Mouse (Mus musculus): Measurements from ENCODE around the gene Tfeb. TPM values are rescaled to one million over a fixed set of nuclear protein-coding genes. Genes with fewer than 3 reads are reported as not detected.
A peak's percentile ranks its signal among the peaks of the same experiment; 100 is the strongest.

The Tfeb gene
- polyA plus RNA-seq, 1 experiment from 2014 or later, result 8.6 TPM

DNA sequence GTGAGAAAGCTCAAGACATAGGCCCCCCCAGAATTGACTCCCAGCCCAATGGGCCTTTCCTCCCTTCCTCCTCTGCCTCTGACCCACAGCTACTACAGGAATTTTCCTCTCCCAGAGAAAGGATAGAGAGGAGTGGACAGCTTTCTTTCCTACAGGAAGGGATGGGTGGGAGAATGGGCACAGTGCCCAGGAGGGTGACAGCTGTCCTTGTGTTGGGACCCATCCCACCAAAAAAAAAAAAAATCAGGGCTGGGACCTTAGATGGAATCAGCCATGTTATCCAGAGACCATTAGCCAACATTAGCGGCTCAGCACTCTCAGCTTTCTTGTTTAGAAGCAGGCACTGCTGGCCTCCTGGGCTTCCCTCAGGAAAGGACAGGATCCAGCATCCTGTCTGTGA lies 30.6 kb upstream of the Tfeb start:
- DNase-seq (ENCODE audit: low spot score) (peak; percentile 35), ATAC-seq (ENCODE audit: low read depth) (no peak; the same call in 1 of the 2 replicates)
- Histone ChIP-seq H3K36me3 (ENCODE audit: control insufficient read depth, insufficient read depth, low read length) (peaks cover 26% of the 10 kb centered on the region), H3K4me2 (ENCODE audit: low read depth, low read length) (no peak overlapping the region), H3K4me3 (ENCODE audit: low read depth, low read length) (no peak overlapping the region), H3K4me1 (ENCODE audit: control insufficient read depth, insufficient read depth, low read length) (no peaks in the 10 kb centered on the region), H3K27me3 (replicated peaks; ENCODE audit: control insufficient read depth, insufficient read depth, low read length) (no peaks in the 10 kb centered on the region), H3K27ac (replicated peaks; ENCODE audit: low read depth, low read length) (no peak overlapping the region), H3K9ac (ENCODE audit: low read depth, low read length) (no peak overlapping the region), H3K9me3 (ENCODE audit: control insufficient read depth, low read length) (no peaks in the 10 kb centered on the region)
- WGBS, result 50% methylated on average over 1 of the region's 1 CpGs

DNA sequence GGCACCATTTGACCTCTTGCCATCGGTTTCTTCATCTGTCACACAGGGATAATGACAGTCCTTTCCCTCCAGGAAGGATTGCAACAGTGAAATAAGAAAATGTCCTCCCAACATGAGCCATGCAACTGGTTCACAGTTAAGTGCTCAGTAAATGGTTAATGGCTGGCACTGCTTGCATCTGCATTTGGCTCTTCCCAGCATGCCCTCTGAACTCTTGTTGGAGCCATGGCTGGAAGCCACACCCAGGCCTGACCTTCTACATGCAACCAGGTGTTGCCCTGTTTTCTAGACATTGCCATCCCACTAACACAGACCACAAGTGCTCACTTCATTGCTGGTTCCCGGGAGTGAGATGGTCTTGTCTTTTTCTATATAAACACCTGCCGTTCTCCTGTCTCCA lies 28.9 kb upstream of the Tfeb start:
- H3K36me3 ChIP-seq (ENCODE audit: control insufficient read depth, insufficient read depth, low read length), result 0 out of 2 replicates have a peak, but pooled peaks cover 9% of the 10 kb centered on the region
- ATAC-seq (ENCODE audit: low read depth), result no peak
- no peak overlapping the region for H3K4me2 ChIP-seq (ENCODE audit: low read depth, low read length)
- H3K9me3 ChIP-seq (ENCODE audit: control insufficient read depth, low read length), result no peaks in the 10 kb centered on the region
- H3K27ac ChIP-seq (replicated peaks; ENCODE audit: low read depth, low read length), result no peak overlapping the region
- H3K4me3 ChIP-seq (ENCODE audit: low read depth, low read length), result no peak overlapping the region
- no peaks in the 10 kb centered on the region for H3K27me3 ChIP-seq (replicated peaks; ENCODE audit: control insufficient read depth, insufficient read depth, low read length)
- no peak overlapping the region for H3K9ac ChIP-seq (ENCODE audit: low read depth, low read length)
- 74% methylated on average over 3 of the region's 3 CpGs for WGBS
- no peaks in the 10 kb centered on the region for H3K4me1 ChIP-seq (ENCODE audit: control insufficient read depth, insufficient read depth, low read length)
- no peak for DNase-seq (ENCODE audit: low spot score)

DNA sequence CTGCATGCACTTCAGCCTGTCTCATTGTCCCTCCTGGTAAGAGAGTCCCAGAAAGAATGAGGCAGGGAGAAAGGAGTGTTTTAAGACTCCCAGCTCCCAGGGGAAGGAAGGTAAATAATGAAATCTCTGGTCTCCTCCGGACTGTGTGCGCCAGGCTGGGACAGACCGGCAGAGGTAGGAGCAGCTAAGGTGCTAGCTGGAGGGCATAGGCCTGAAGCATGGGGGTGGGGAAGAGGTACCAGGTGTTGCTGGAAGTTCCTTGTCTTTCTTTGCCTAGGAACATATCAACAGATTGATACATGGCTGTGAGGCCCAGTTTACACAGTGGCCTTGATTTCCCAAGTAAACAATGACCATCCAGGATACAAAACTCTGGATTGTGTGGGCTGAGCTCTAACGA lies 27.9 kb upstream of the Tfeb start:
- no peak for ATAC-seq (ENCODE audit: low read depth)
- no peak overlapping the region for H3K4me2 ChIP-seq (ENCODE audit: low read depth, low read length)
- 70% methylated on average over 4 of the region's 4 CpGs for WGBS
- no peak for DNase-seq (ENCODE audit: low spot score)
- H3K4me3 ChIP-seq (ENCODE audit: low read depth, low read length), result no peak overlapping the region
- no peaks in the 10 kb centered on the region for H3K9me3 ChIP-seq (ENCODE audit: control insufficient read depth, low read length)
- no peaks in the 10 kb centered on the region for H3K27me3 ChIP-seq (replicated peaks; ENCODE audit: control insufficient read depth, insufficient read depth, low read length)
- no peak overlapping the region for H3K27ac ChIP-seq (replicated peaks; ENCODE audit: low read depth, low read length)
- no peaks in the 10 kb centered on the region for H3K4me1 ChIP-seq (ENCODE audit: control insufficient read depth, insufficient read depth, low read length)
- no peak overlapping the region for H3K9ac ChIP-seq (ENCODE audit: low read depth, low read length)
- no peaks in the 10 kb centered on the region for H3K36me3 ChIP-seq (ENCODE audit: control insufficient read depth, insufficient read depth, low read length)

DNA sequence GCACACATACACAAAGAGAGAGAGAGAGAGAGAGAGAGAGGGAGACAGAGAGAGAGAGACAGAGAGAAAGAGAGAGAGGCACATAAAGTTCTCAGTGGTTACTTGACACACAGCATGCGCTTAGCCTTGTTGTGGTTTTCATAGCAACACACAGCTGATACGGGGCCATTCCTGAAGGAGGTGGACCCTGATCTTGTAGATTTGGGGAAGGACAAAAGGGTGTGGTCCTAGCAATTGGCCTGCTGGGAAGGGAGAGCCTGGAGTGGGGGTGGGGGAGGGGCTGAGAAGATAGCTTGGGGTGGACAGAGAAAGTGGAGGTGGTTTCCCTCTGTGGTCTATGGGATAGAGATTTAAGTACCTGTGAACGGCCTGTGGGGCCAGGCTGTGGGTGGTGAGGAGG lies 26.8 kb upstream of the Tfeb start:
- ATAC-seq (ENCODE audit: low read depth), result no peak
- WGBS, result 66% methylated on average over 3 of the region's 3 CpGs
- Histone ChIP-seq H3K4me2 (ENCODE audit: low read depth, low read length) (no peak overlapping the region), H3K4me1 (ENCODE audit: control insufficient read depth, insufficient read depth, low read length) (no peaks in the 10 kb centered on the region), H3K36me3 (ENCODE audit: control insufficient read depth, insufficient read depth, low read length) (no peaks in the 10 kb centered on the region), H3K4me3 (ENCODE audit: low read depth, low read length) (no peak overlapping the region), H3K27ac (replicated peaks; ENCODE audit: low read depth, low read length) (no peak overlapping the region), H3K9me3 (ENCODE audit: control insufficient read depth, low read length) (no peaks in the 10 kb centered on the region), H3K9ac (ENCODE audit: low read depth, low read length) (no peak overlapping the region), H3K27me3 (replicated peaks; ENCODE audit: control insufficient read depth, insufficient read depth, low read length) (no peaks in the 10 kb centered on the region)
- DNase-seq (ENCODE audit: low spot score), result no peak

DNA sequence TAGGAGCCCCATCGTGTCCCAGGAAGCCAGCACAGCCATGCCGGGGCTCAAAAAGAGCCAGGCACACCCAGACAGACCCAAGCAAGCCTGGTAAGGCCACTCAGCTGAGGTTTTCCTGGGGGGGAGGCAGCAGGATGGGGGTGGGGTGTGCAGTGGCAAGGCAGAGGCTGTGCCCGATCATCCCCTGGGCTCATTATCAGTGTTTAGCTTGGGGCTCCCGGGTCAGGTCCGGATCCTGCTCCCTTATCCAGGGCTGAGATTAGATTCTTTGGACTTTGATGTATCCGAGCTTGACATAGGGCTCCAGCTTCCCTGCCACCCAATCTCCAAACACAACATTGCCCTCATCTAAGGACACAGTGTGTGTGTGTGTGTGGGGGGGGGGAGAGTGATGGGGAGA lies 24.9 kb upstream of the Tfeb start:
- Histone ChIP-seq H3K9ac (ENCODE audit: low read depth, low read length) (no peak overlapping the region), H3K4me1 (ENCODE audit: control insufficient read depth, insufficient read depth, low read length) (no peaks in the 10 kb centered on the region), H3K9me3 (ENCODE audit: control insufficient read depth, low read length) (no peaks in the 10 kb centered on the region), H3K4me3 (ENCODE audit: low read depth, low read length) (no peak overlapping the region), H3K4me2 (ENCODE audit: low read depth, low read length) (no peak overlapping the region), H3K27me3 (replicated peaks; ENCODE audit: control insufficient read depth, insufficient read depth, low read length) (no peaks in the 10 kb centered on the region), H3K27ac (replicated peaks; ENCODE audit: low read depth, low read length) (no peak overlapping the region), H3K36me3 (ENCODE audit: control insufficient read depth, insufficient read depth, low read length) (no peaks in the 10 kb centered on the region)
- DNase-seq (ENCODE audit: low spot score), result no peak
- ATAC-seq (ENCODE audit: low read depth), result no peak
- 78% methylated on average over 6 of the region's 6 CpGs for WGBS

DNA sequence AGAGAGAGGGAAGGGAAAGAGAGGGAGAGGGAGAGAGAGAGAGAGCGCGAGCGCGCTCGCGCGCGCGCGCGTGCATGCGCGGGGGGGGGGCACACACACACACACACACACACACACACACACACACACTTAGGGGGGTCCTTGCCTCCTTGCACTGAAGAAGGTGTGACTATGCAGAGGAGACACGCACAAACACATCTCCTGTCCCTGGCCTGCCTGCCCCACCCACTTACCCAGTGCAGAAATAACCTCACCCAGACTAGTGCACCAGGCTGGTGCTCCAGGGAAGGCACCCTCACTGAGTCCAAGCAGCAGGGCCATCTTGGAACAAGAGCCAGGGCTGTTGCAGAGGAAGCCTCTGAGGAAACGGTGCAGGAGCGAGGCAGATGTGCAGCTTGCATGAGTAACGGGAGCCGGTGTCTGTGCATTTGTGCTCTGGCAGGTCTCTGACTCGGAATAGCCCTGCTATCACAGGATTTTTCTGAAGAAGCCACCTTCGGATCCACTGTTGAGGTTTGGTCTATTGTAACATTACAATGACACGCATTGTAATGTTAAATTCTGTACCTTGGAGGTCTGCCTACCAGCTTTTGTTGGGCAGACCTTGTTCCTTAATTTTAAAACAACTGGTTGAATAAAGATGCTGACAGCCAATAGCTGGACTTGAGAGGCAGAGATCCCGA lies 23.8 kb upstream of the Tfeb start:
- Histone ChIP-seq H3K27me3 (replicated peaks; ENCODE audit: control insufficient read depth, insufficient read depth, low read length) (no peaks in the 10 kb centered on the region), H3K4me2 (ENCODE audit: low read depth, low read length) (no peak overlapping the region), H3K9ac (ENCODE audit: low read depth, low read length) (no peak overlapping the region), H3K36me3 (ENCODE audit: control insufficient read depth, insufficient read depth, low read length) (no peaks in the 10 kb centered on the region), H3K4me3 (ENCODE audit: low read depth, low read length) (no peak overlapping the region), H3K9me3 (ENCODE audit: control insufficient read depth, low read length) (no peaks in the 10 kb centered on the region), H3K4me1 (ENCODE audit: control insufficient read depth, insufficient read depth, low read length) (no peaks in the 10 kb centered on the region), H3K27ac (replicated peaks; ENCODE audit: low read depth, low read length) (no peak overlapping the region)
- no peak for ATAC-seq (ENCODE audit: low read depth)
- DNase-seq (ENCODE audit: low spot score), result no peak
- WGBS, result 51% methylated on average over 20 of the region's 22 CpGs

DNA sequence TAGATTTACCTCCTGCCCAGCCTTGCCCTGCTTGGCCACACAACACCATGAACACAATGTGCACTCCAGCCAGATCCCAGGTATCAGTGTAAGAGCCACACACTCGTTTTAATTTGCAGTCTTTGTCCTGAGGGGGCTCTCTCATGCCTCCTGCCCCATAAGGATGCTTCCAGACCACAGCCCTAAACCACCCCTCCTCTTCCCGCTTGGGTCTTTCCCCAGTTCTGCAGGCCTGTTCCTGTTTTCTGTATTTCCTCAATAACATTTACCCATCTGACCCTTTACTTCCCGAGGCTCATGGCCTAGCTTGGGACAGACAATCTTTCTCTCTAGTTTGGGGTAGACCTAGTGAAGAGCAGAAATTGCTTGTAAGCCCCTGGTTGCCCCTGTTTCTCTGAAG lies 21.8 kb upstream of the Tfeb start:
- H3K9ac ChIP-seq (ENCODE audit: low read depth, low read length), result no peak overlapping the region
- no peak for ATAC-seq (ENCODE audit: low read depth)
- WGBS, result 44% methylated on average over 3 of the region's 3 CpGs

DNA sequence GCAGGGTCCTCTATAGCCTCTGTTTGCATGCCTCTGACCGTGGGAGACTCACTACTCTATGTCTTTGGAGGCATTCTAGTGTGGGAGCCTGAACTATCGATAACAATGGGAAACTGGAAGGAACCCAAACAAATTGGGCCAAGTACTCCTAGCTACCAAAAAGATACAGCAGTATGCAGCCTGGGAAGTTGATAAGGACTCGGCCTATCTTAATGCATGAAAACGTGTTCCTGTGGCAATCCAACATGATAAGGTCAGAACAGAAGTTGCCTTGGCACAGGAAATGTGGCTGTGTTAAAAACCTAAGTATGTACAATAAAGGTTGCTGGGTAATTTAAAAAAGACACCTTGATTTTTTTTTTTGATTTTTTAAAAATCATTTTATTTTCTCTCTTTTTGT lies 15.6 kb upstream of the Tfeb start:
- Histone ChIP-seq H3K9me3 (ENCODE audit: control insufficient read depth, low read length) (no peaks in the 10 kb centered on the region), H3K9ac (ENCODE audit: low read depth, low read length) (no peak overlapping the region), H3K27me3 (replicated peaks; ENCODE audit: control insufficient read depth, insufficient read depth, low read length) (no peaks in the 10 kb centered on the region), H3K4me1 (ENCODE audit: control insufficient read depth, insufficient read depth, low read length) (no peaks in the 10 kb centered on the region), H3K27ac (replicated peaks; ENCODE audit: low read depth, low read length) (no peak overlapping the region), H3K4me3 (ENCODE audit: low read depth, low read length) (no peak overlapping the region), H3K36me3 (ENCODE audit: control insufficient read depth, insufficient read depth, low read length) (no peaks in the 10 kb centered on the region), H3K4me2 (ENCODE audit: low read depth, low read length) (no peak overlapping the region)
- DNase-seq (ENCODE audit: low spot score), result no peak
- no peak for ATAC-seq (ENCODE audit: low read depth)
- 82% methylated on average over 4 of the region's 4 CpGs for WGBS

More for the DNA sequence above, 21.8 kb upstream of the Tfeb start:
- DNase-seq (ENCODE audit: low spot score), result no peak
- Histone ChIP-seq H3K4me1 (ENCODE audit: control insufficient read depth, insufficient read depth, low read length) (no peaks in the 10 kb centered on the region), H3K27me3 (replicated peaks; ENCODE audit: control insufficient read depth, insufficient read depth, low read length) (no peaks in the 10 kb centered on the region), H3K4me2 (ENCODE audit: low read depth, low read length) (no peak overlapping the region), H3K9me3 (ENCODE audit: control insufficient read depth, low read length) (no peaks in the 10 kb centered on the region), H3K36me3 (ENCODE audit: control insufficient read depth, insufficient read depth, low read length) (no peaks in the 10 kb centered on the region), H3K27ac (replicated peaks; ENCODE audit: low read depth, low read length) (no peak overlapping the region), H3K4me3 (ENCODE audit: low read depth, low read length) (no peak overlapping the region)

DNA sequence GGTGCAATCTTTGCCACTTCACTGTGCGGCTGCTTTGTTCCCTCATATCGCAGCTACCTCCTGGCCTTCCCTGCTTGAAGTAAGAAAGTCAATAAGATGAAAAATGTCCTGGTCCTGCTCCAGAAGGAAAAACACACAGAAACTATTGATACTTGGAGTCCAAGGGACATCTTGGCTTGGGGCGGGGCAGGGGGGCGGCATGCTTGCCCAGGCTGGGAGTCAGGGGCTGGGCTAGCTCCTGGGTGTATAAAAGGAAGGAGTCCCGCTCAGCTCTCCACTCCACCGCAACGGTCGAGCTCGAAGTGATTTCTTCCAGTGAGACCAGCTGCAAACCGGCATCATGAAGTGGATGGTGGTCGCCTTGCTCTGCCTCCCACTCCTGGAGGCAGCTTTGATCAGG lies 10.3 kb upstream of the Tfeb start, which contains the start of gene Pgc:
Pgc (plus strand) TSS at position 277 of the 400 bp plus-strand sequence.
- Histone ChIP-seq H3K4me1 (ENCODE audit: control insufficient read depth, insufficient read depth, low read length) (no peaks in the 10 kb centered on the region), H3K36me3 (ENCODE audit: control insufficient read depth, insufficient read depth, low read length) (no peaks in the 10 kb centered on the region), H3K9me3 (ENCODE audit: control insufficient read depth, low read length) (no peaks in the 10 kb centered on the region), H3K4me2 (ENCODE audit: low read depth, low read length) (no peak within 1 kb of the TSS), H3K27me3 (replicated peaks; ENCODE audit: control insufficient read depth, insufficient read depth, low read length) (no peaks in the 10 kb centered on the region), H3K27ac (replicated peaks; ENCODE audit: low read depth, low read length) (no peak within 1 kb of the TSS), H3K9ac (ENCODE audit: low read depth, low read length) (no peak within 1 kb of the TSS), H3K4me3 (ENCODE audit: low read depth, low read length) (no peak within 1 kb of the TSS)
- ATAC-seq (ENCODE audit: low read depth) (no peak), DNase-seq (ENCODE audit: low spot score) (no peak)
- 75% methylated on average over 11 of the region's 11 CpGs for WGBS
